Mouse (Mus musculus) gastrocnemius, adult 2 months (tissue): Measurements from ENCODE around the gene Dhps. TPM values are rescaled to one million over a fixed set of nuclear protein-coding genes. Genes with fewer than 3 reads are reported as not detected.

Experiments
- DNase-seq: peaks from one replicate; pipeline ENCODE4 v3.0.0; 2022
- H3K27ac ChIP-seq: fragments of 200-600 bp; 2 replicates; pipeline ENCODE4 v1.8.1; 2022; ENCODE audit warnings: mild to moderate bottlenecking
- H3K4me3 ChIP-seq: fragments of 200-600 bp; 2 replicates; pipeline ENCODE4 v1.8.1; 2022; ENCODE audit warnings: mild to moderate bottlenecking, moderate library complexity
- CTCF ChIP-seq: fragments of 200-600 bp; IDR thresholded peaks from 2 replicates; pipeline ENCODE4 v1.8.1; 2022; ENCODE audit warnings: antibody characterized with exemption, mild to moderate bottlenecking, moderate library complexity
- intact Hi-C: fragments of 180-260 bp; cut with DNase I; formaldehyde crosslinking; loops from one replicate; pipeline ENCODE4 v1.15.1; 2025
- total RNA-seq, 2 experiments: library from RNA; stranded (reverse); gene quantifications; 2 replicates each; pipeline ENCODE4 v1.2.3; 2021

Dhps gene
- total RNA-seq, 2 experiments from 2014 or later, result 27.0 to 28.2 TPM

- intact Hi-C loops, result no loop called here
- Histone ChIP-seq H3K27ac (no peak overlapping the region), H3K4me3 (peak overlapping the region; percentile 89; the same call in 1 of the 2 replicates)
- no peak for TF ChIP-seq CTCF
- no peak for DNase-seq
Observed at GRCm38 (mm10) chr8:85084633-85085032, 13.1 kb downstream of the Dhps start.

- no peak for DNase-seq
- peak; percentile 46 for TF ChIP-seq CTCF
- intact Hi-C loops, result no loop called here
- Histone ChIP-seq H3K4me3 (no peak overlapping the region), H3K27ac (no peak overlapping the region)
Observed at GRCm38 (mm10) chr8:85086238-85086637, 14.7 kb downstream of the Dhps start.

GRCm38 (mm10) chr8:85088771-85089170, 17.2 kb downstream of the Dhps start:
- H3K4me3 ChIP-seq, result no peak overlapping the region
- no peak for TF ChIP-seq CTCF
- intact Hi-C loops, result no loop called here
- DNase-seq, result no peak
- no peak overlapping the region for H3K27ac ChIP-seq

GRCm38 (mm10) chr8:85090856-85091255, 19.3 kb downstream of the Dhps start:
- no peak overlapping the region for H3K4me3 ChIP-seq
- H3K27ac ChIP-seq, result no peak overlapping the region
- TF ChIP-seq CTCF, result no peak
- DNase-seq, result no peak
- intact Hi-C loops, result no loop called here

GRCm38 (mm10) chr8:85091526-85092090, 20.1 kb downstream of the Dhps start:
- TF ChIP-seq CTCF, result no peak
- H3K4me3 ChIP-seq, result no peak overlapping the region
- intact Hi-C loops, result no loop called here
- no peak for DNase-seq
- H3K27ac ChIP-seq, result no peak overlapping the region

- no peak for DNase-seq
- no peak overlapping the region for H3K27ac ChIP-seq
- no peak overlapping the region for H3K4me3 ChIP-seq
- no peak for TF ChIP-seq CTCF
- intact Hi-C loops, result no loop called here
Observed at GRCm38 (mm10) chr8:85095051-85095450, 23.5 kb downstream of the Dhps start.

- Histone ChIP-seq H3K27ac (no peak overlapping the region), H3K4me3 (no peak overlapping the region)
- DNase-seq, result no peak
- no peak for TF ChIP-seq CTCF
- intact Hi-C loops, result no loop called here
Observed at GRCm38 (mm10) chr8:85095566-85095965, 24.0 kb downstream of the Dhps start.

GRCm38 (mm10) chr8:85096196-85096595, 24.6 kb downstream of the Dhps start:
- H3K4me3 ChIP-seq, result no peak overlapping the region
- no peak for TF ChIP-seq CTCF
- H3K27ac ChIP-seq, result no peak overlapping the region
- intact Hi-C loops, result no loop called here
- no peak for DNase-seq

- DNase-seq, result no peak
- Histone ChIP-seq H3K27ac (no peak overlapping the region), H3K4me3 (no peak overlapping the region)
- no peak for TF ChIP-seq CTCF
- intact Hi-C loops, result no loop called here
Observed at GRCm38 (mm10) chr8:85096850-85097249, 25.3 kb downstream of the Dhps start.

GRCm38 (mm10) chr8:85100076-85100665, 28.6 kb downstream of the Dhps start:
- H3K27ac ChIP-seq, result no peak overlapping the region
- H3K4me3 ChIP-seq, result no peak overlapping the region
- no peak for TF ChIP-seq CTCF
- no peak for DNase-seq
- intact Hi-C loops, result no loop called here

- H3K4me3 ChIP-seq, result no peak overlapping the region
- no peak for DNase-seq
- no peak for TF ChIP-seq CTCF
- intact Hi-C loops, result no loop called here
- H3K27ac ChIP-seq, result no peak overlapping the region
Observed at GRCm38 (mm10) chr8:85113241-85113640, 41.7 kb downstream of the Dhps start.

GRCm38 (mm10) chr8:85115501-85115900, 43.9 kb downstream of the Dhps start:
- Histone ChIP-seq H3K4me3 (no peak overlapping the region), H3K27ac (no peak overlapping the region)
- intact Hi-C loops, result no loop called here
- no peak for DNase-seq
- TF ChIP-seq CTCF, result no peak

- no peak for DNase-seq
- intact Hi-C loops, result no loop called here
- Histone ChIP-seq H3K27ac (no peak overlapping the region), H3K4me3 (no peak overlapping the region)
- no peak for TF ChIP-seq CTCF
Observed at GRCm38 (mm10) chr8:85116984-85117383, 45.4 kb downstream of the Dhps start.
